Mouse (Mus musculus): ENCODE data around the gene Gm20219. TPM values are rescaled to one million over a fixed set of nuclear protein-coding genes. Genes with fewer than 3 reads are reported as not detected.
"Not testable (repeated sequence)": the region's sequence is repeated elsewhere in the genome, so short reads cannot be mapped to it uniquely, and the experiment has no call there.

Gm20219 gene
- polyA plus RNA-seq, 1 experiment: 0.28 TPM

- H3K79me2 ChIP-seq (ENCODE audit: control insufficient read depth, insufficient read depth): no peaks in the 10 kb centered on the region
- peak; percentile 36 for TF ChIP-seq SRF (IDR thresholded peaks at IDR 0.05; ENCODE audit: control insufficient read depth, insufficient read length, low read depth)
- peak in 2 of 3 experiments; percentile 78 to 82 for TF ChIP-seq MYOD1 (IDR thresholded peaks at IDR 0.05; ENCODE audit: control insufficient read depth in 1 of 3, insufficient read length in 2 of 3, low read depth in 2 of 3)
- no peak for TF ChIP-seq E2F4 (IDR thresholded peaks at IDR 0.05; ENCODE audit: insufficient read depth)
- TF ChIP-seq REST (IDR thresholded peaks at IDR 0.05; ENCODE audit: insufficient read depth, insufficient read length): no peak
- TF ChIP-seq POLR2AphosphoS2 (IDR thresholded peaks at IDR 0.05; ENCODE audit: insufficient read length, low read depth): peak; percentile 75
- TF ChIP-seq TCF3 (IDR thresholded peaks at IDR 0.05; ENCODE audit: insufficient read length, low read depth): no peak
- TF ChIP-seq USF1 (IDR thresholded peaks at IDR 0.05; ENCODE audit: low read depth): no peak
- TF ChIP-seq TCF12 (IDR thresholded peaks at IDR 0.05; ENCODE audit: insufficient read depth, poor library complexity, severe bottlenecking): no peak
- TF ChIP-seq CEBPB (IDR thresholded peaks at IDR 0.05; ENCODE audit: insufficient read depth, poor library complexity, severe bottlenecking): no peak
- TF ChIP-seq MYOG (IDR thresholded peaks at IDR 0.05; ENCODE audit: control insufficient read depth in 1 of 3, insufficient read depth in 1 of 3, insufficient read length in 2 of 3, low read depth in 2 of 3): peak in 2 of 3 experiments; percentile 52 to 79
- no peak for TF ChIP-seq MAX (IDR thresholded peaks at IDR 0.05; ENCODE audit: low read depth)
- peak; percentile 80 for TF ChIP-seq POLR2A (IDR thresholded peaks at IDR 0.05; ENCODE audit: insufficient read length, low read depth)
- peaks cover 4% of the 10 kb centered on the region for H3K27me3 ChIP-seq (ENCODE audit: control insufficient read depth, insufficient read depth, insufficient read length)
- H3ac ChIP-seq (ENCODE audit: control insufficient read depth, insufficient read length): peak overlapping the region; percentile 70
- no peaks in the 10 kb centered on the region for H3K36me3 ChIP-seq (ENCODE audit: control insufficient read depth, insufficient read depth)
- peak overlapping the region; percentile 96 for H3K4me2 ChIP-seq (ENCODE audit: low read depth)
- peak overlapping the region; percentile 49 for H3K4me3 ChIP-seq
Observed at GRCm38 (mm10) chr17:56507161-56508068, 46.8 kb downstream of the Gm20219 start.

GRCm38 (mm10) chr17:56506417-56507065 lies 47.6 kb downstream of the Gm20219 start:
- no peaks in the 10 kb centered on the region for H3K36me3 ChIP-seq (ENCODE audit: control insufficient read depth, insufficient read depth)
- no peaks in the 10 kb centered on the region for H3K79me2 ChIP-seq (ENCODE audit: control insufficient read depth, insufficient read depth)
- peaks cover 2% of the 10 kb centered on the region for H3K27me3 ChIP-seq (ENCODE audit: control insufficient read depth, insufficient read depth, insufficient read length)
- TF ChIP-seq SRF (IDR thresholded peaks at IDR 0.05; ENCODE audit: control insufficient read depth, insufficient read length, low read depth) (no peak), CEBPB (IDR thresholded peaks at IDR 0.05; ENCODE audit: insufficient read depth, poor library complexity, severe bottlenecking) (no peak), E2F4 (IDR thresholded peaks at IDR 0.05; ENCODE audit: insufficient read depth) (no peak), MAX (IDR thresholded peaks at IDR 0.05; ENCODE audit: low read depth) (no peak), REST (IDR thresholded peaks at IDR 0.05; ENCODE audit: insufficient read depth, insufficient read length) (no peak), MYOD1 (IDR thresholded peaks at IDR 0.05; ENCODE audit: control insufficient read depth in 1 of 3, insufficient read length in 2 of 3, low read depth in 2 of 3) (no peak), TCF3 (IDR thresholded peaks at IDR 0.05; ENCODE audit: insufficient read length, low read depth) (no peak), MYOG (IDR thresholded peaks at IDR 0.05; ENCODE audit: control insufficient read depth in 1 of 3, insufficient read depth in 1 of 3, insufficient read length in 2 of 3, low read depth in 2 of 3) (no peak), USF1 (IDR thresholded peaks at IDR 0.05; ENCODE audit: low read depth) (no peak), POLR2A (IDR thresholded peaks at IDR 0.05; ENCODE audit: insufficient read length, low read depth) (no peak), POLR2AphosphoS2 (IDR thresholded peaks at IDR 0.05; ENCODE audit: insufficient read length, low read depth) (no peak), TCF12 (IDR thresholded peaks at IDR 0.05; ENCODE audit: insufficient read depth, poor library complexity, severe bottlenecking) (no peak)
- peak overlapping the region; percentile 70 for H3ac ChIP-seq (ENCODE audit: control insufficient read depth, insufficient read length)
- peak overlapping the region; percentile 96 for H3K4me2 ChIP-seq (ENCODE audit: low read depth)
- H3K4me3 ChIP-seq: peak overlapping the region; percentile 49

- Histone ChIP-seq H3ac (ENCODE audit: control insufficient read depth, insufficient read length) (no peak overlapping the region), H3K4me2 (ENCODE audit: low read depth) (no peak overlapping the region), H3K79me2 (ENCODE audit: control insufficient read depth, insufficient read depth) (no peaks in the 10 kb centered on the region), H3K36me3 (ENCODE audit: control insufficient read depth, insufficient read depth) (no peaks in the 10 kb centered on the region), H3K27me3 (ENCODE audit: control insufficient read depth, insufficient read depth, insufficient read length) (no peaks in the 10 kb centered on the region), H3K4me3 (no peak overlapping the region)
- TF ChIP-seq MAX (IDR thresholded peaks at IDR 0.05; ENCODE audit: low read depth) (no peak), CEBPB (IDR thresholded peaks at IDR 0.05; ENCODE audit: insufficient read depth, poor library complexity, severe bottlenecking) (no peak), POLR2AphosphoS2 (IDR thresholded peaks at IDR 0.05; ENCODE audit: insufficient read length, low read depth) (no peak), MYOG (IDR thresholded peaks at IDR 0.05; ENCODE audit: control insufficient read depth in 1 of 3, insufficient read depth in 1 of 3, insufficient read length in 2 of 3, low read depth in 2 of 3) (no peak), REST (IDR thresholded peaks at IDR 0.05; ENCODE audit: insufficient read depth, insufficient read length) (no peak), POLR2A (IDR thresholded peaks at IDR 0.05; ENCODE audit: insufficient read length, low read depth) (no peak), TCF3 (IDR thresholded peaks at IDR 0.05; ENCODE audit: insufficient read length, low read depth) (no peak), SRF (IDR thresholded peaks at IDR 0.05; ENCODE audit: control insufficient read depth, insufficient read length, low read depth) (no peak), MYOD1 (IDR thresholded peaks at IDR 0.05; ENCODE audit: control insufficient read depth in 1 of 3, insufficient read length in 2 of 3, low read depth in 2 of 3) (no peak), USF1 (IDR thresholded peaks at IDR 0.05; ENCODE audit: low read depth) (no peak), E2F4 (IDR thresholded peaks at IDR 0.05; ENCODE audit: insufficient read depth) (no peak), TCF12 (IDR thresholded peaks at IDR 0.05; ENCODE audit: insufficient read depth, poor library complexity, severe bottlenecking) (no peak)
Observed at GRCm38 (mm10) chr17:56505401-56505800, 48.8 kb downstream of the Gm20219 start.

GRCm38 (mm10) chr17:56502526-56502925 lies 51.7 kb downstream of the Gm20219 start:
- Histone ChIP-seq H3ac (ENCODE audit: control insufficient read depth, insufficient read length) (no peak overlapping the region), H3K36me3 (ENCODE audit: control insufficient read depth, insufficient read depth) (no peaks in the 10 kb centered on the region), H3K4me2 (ENCODE audit: low read depth) (no peak overlapping the region), H3K4me3 (no peak overlapping the region), H3K27me3 (ENCODE audit: control insufficient read depth, insufficient read depth, insufficient read length) (no peaks in the 10 kb centered on the region), H3K79me2 (ENCODE audit: control insufficient read depth, insufficient read depth) (no peaks in the 10 kb centered on the region)
- TF ChIP-seq POLR2AphosphoS2 (IDR thresholded peaks at IDR 0.05; ENCODE audit: insufficient read length, low read depth) (no peak), SRF (IDR thresholded peaks at IDR 0.05; ENCODE audit: control insufficient read depth, insufficient read length, low read depth) (no peak), E2F4 (IDR thresholded peaks at IDR 0.05; ENCODE audit: insufficient read depth) (no peak), USF1 (IDR thresholded peaks at IDR 0.05; ENCODE audit: low read depth) (no peak), MYOG (IDR thresholded peaks at IDR 0.05; ENCODE audit: control insufficient read depth in 1 of 3, insufficient read depth in 1 of 3, insufficient read length in 2 of 3, low read depth in 2 of 3) (no peak), CEBPB (IDR thresholded peaks at IDR 0.05; ENCODE audit: insufficient read depth, poor library complexity, severe bottlenecking) (no peak), REST (IDR thresholded peaks at IDR 0.05; ENCODE audit: insufficient read depth, insufficient read length) (no peak), TCF3 (IDR thresholded peaks at IDR 0.05; ENCODE audit: insufficient read length, low read depth) (no peak), MYOD1 (IDR thresholded peaks at IDR 0.05; ENCODE audit: control insufficient read depth in 1 of 3, insufficient read length in 2 of 3, low read depth in 2 of 3) (no peak), POLR2A (IDR thresholded peaks at IDR 0.05; ENCODE audit: insufficient read length, low read depth) (no peak), MAX (IDR thresholded peaks at IDR 0.05; ENCODE audit: low read depth) (no peak), TCF12 (IDR thresholded peaks at IDR 0.05; ENCODE audit: insufficient read depth, poor library complexity, severe bottlenecking) (no peak)

- H3K27me3 ChIP-seq (ENCODE audit: control insufficient read depth, insufficient read depth, insufficient read length); H3ac ChIP-seq (ENCODE audit: control insufficient read depth, insufficient read length); H3K4me2 ChIP-seq (ENCODE audit: low read depth); H3K4me3 ChIP-seq; H3K79me2 ChIP-seq (ENCODE audit: control insufficient read depth, insufficient read depth); H3K36me3 ChIP-seq (ENCODE audit: control insufficient read depth, insufficient read depth): not testable (repeated sequence)
Observed at GRCm38 (mm10) chr17:56501635-56502400, 52.4 kb downstream of the Gm20219 start.
